ENCODE assay signal across 8 mouse cellular contexts in the genomic region with DNA sequence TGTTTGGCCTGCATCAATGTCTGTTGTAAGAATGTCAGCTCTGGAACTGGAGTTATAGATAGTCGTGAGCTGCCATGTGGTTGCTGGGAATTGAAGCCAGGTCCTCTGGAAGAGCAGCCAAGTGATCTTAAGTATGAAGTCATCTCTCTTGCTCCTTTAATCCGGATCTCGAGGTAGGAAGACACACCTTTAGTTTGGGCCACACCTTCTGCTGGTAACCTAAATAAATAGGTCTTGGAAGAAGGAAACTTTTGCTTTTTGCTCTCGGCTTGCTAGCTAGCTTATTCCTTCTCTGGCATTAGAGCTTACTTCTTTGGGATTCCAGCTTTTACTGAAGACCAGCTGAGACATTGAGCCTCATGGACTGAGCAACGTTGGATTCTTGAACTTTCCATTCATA. TPM values are rescaled to one million over a fixed set of nuclear protein-coding genes. Genes with fewer than 3 reads are reported as not detected.
DNase-seq lines count a peak whose midpoint lies in the region; ATAC-seq and TF ChIP-seq lines count a peak whose summit lies in the region.

A gene (plus strand): TSS at position 301 of the 400 bp plus-strand sequence.

- no peak for ATAC-seq in intestine, postnatal 0 days
- no peak for ATAC-seq in midbrain, postnatal 0 days (ENCODE audit: low FRiP score)

- no peaks in the 10 kb centered on the region for H3K27me3 ChIP-seq in intestine, postnatal 0 days (replicated peaks; ENCODE audit: control insufficient read depth, insufficient read depth, low read length)
- H3K27me3 ChIP-seq in midbrain, postnatal 0 days (ENCODE audit: insufficient read depth, low read length), result no peaks in the 10 kb centered on the region

- peaks cover 3% of the 10 kb centered on the region for H3K4me1 ChIP-seq in bone marrow, adult 2 months (ENCODE audit: control insufficient read depth, insufficient read depth, low read length)
- H3K4me1 ChIP-seq in intestine, postnatal 0 days (replicated peaks; ENCODE audit: control insufficient read depth, insufficient read depth, low read length), result no peaks in the 10 kb centered on the region
- H3K4me1 ChIP-seq in midbrain, postnatal 0 days (ENCODE audit: insufficient read depth, low read length), result no peaks in the 10 kb centered on the region

- H3K9ac ChIP-seq in intestine, postnatal 0 days (ENCODE audit: low read depth, low read length), result no peak within 1 kb of the TSS
- no peak within 1 kb of the TSS for H3K9ac ChIP-seq in midbrain, postnatal 0 days (replicated peaks; ENCODE audit: low read length, poor library complexity, severe bottlenecking)

- TF ChIP-seq CTCF in bone marrow, adult 2 months (IDR thresholded peaks at IDR 0.05; ENCODE audit: control insufficient read depth, insufficient read depth, low read length), result no peak
- TF ChIP-seq CTCF in intestine, postnatal 0 days (IDR thresholded peaks at IDR 0.05; ENCODE audit: low read depth), result no peak
- TF ChIP-seq CTCF in midbrain, postnatal 0 days (IDR thresholded peaks at IDR 0.05), result no peak

- H3K36me3 ChIP-seq in intestine, postnatal 0 days (ENCODE audit: control insufficient read depth, insufficient read depth), result no peaks in the 10 kb centered on the region
- no peaks in the 10 kb centered on the region for H3K36me3 ChIP-seq in midbrain, postnatal 0 days (ENCODE audit: insufficient read depth, low read length)

- H3K4me2 ChIP-seq in intestine, postnatal 0 days (replicated peaks; ENCODE audit: low read depth), result no peak within 1 kb of the TSS
- no peak within 1 kb of the TSS for H3K4me2 ChIP-seq in midbrain, postnatal 0 days (ENCODE audit: low read depth, low read length, poor library complexity, severe bottlenecking)

- 76% methylated on average over 5 of the region's 5 CpGs for WGBS in bone marrow, adult 2 months
- 62% methylated on average over 5 of the region's 5 CpGs for WGBS in intestine, postnatal 0 days
- 85% methylated on average over 5 of the region's 5 CpGs for WGBS in midbrain, postnatal 0 days

- H3K9me3 ChIP-seq in intestine, postnatal 0 days (ENCODE audit: control insufficient read depth), result no peaks in the 10 kb centered on the region
- no peaks in the 10 kb centered on the region for H3K9me3 ChIP-seq in midbrain, postnatal 0 days (ENCODE audit: low read length)

- TF ChIP-seq POLR2A in bone marrow, adult 2 months (IDR thresholded peaks at IDR 0.05; ENCODE audit: borderline replicate concordance, control insufficient read depth, low read depth, low read length), result no peak

- no peak within 1 kb of the TSS for H3K4me3 ChIP-seq in bone marrow, adult 2 months (replicated peaks; ENCODE audit: control insufficient read depth, low read depth, low read length)
- no peak within 1 kb of the TSS for H3K4me3 ChIP-seq in intestine, postnatal 0 days (ENCODE audit: low read depth, low read length)
- H3K4me3 ChIP-seq in midbrain, postnatal 0 days (ENCODE audit: low read depth, low read length), result no peak within 1 kb of the TSS

- H3K27ac ChIP-seq in bone marrow, adult 2 months (ENCODE audit: control insufficient read depth, insufficient read depth, low read depth, low read length, poor library complexity), result no peak within 1 kb of the TSS
- no peak within 1 kb of the TSS for H3K27ac ChIP-seq in intestine, postnatal 0 days (ENCODE audit: low read depth, low read length)
- no peak within 1 kb of the TSS for H3K27ac ChIP-seq in midbrain, postnatal 0 days (ENCODE audit: low read depth, low read length)

- DNase-seq in layer of hippocampus, adult 18-20 months (ENCODE audit: low spot score in 2 of 2), result no peak
- DNase-seq in layer of hippocampus, adult 9-11 months, result no peak
- no peak for DNase-seq in gastrocnemius, postnatal 4 days (ENCODE audit: low spot score in 2 of 2)
- DNase-seq in midbrain, postnatal 0 days (ENCODE audit: low spot score), result no peak
- no peak for DNase-seq in embryo, embryonic 10 days (ENCODE audit: low spot score)
- no peak for DNase-seq in MN1 (ENCODE audit: low spot score)

RNA-seq across cellular contexts. Expression of the gene that starts here (rescaled TPM):
- 10 to 100 TPM; 62.6 to 67.2 TPM for total RNA-seq in layer of hippocampus, adult 18-20 months (2021)
- polyA plus RNA-seq in bone marrow, adult 2 months (2011; ENCODE audit: insufficient read depth, insufficient read length, low replicate concordance, missing spikeins), result 26.0 and 35.6 TPM in 2 replicates
- 10 to 100 TPM; 44.9 to 52.5 TPM for total RNA-seq in gastrocnemius, postnatal 4 days (2021)
- polyA plus RNA-seq in intestine, postnatal 0 days (2015; fragmentation: Nextera tagmentation; extraction: Ambion mirVana), result 15.3 and 15.5 TPM in 2 replicates
- total RNA-seq in midbrain, postnatal 0 days (2014; rRNA removed), result 33.7 and 42.9 TPM in 2 replicates
- 17.3 and 22.9 TPM in 2 replicates for polyA plus RNA-seq in midbrain, postnatal 0 days (2015; fragmentation: Nextera tagmentation; extraction: Ambion mirVana)
